Mouse (Mus musculus) heart, adult 11 months (tissue): ENCODE results near the gene Dnah11.

Experiments
- DNase-seq: peaks from one replicate; pipeline ENCODE4 v3.0.0; 2022

Gene Dnah11

GRCm38 (mm10) chr12:117857023-117857422 is 341.8 kb downstream of the Dnah11 start:
- no peak for DNase-seq

GRCm38 (mm10) chr12:117853316-117853715 is 345.5 kb downstream of the Dnah11 start:
- DNase-seq, result peak; percentile 89

GRCm38 (mm10) chr12:117850472-117850871 is 348.4 kb downstream of the Dnah11 start:
- peak; percentile 87 for DNase-seq

- peak; percentile 78 for DNase-seq
Measured at GRCm38 (mm10) chr12:117848621-117849020, 350.2 kb downstream of the Dnah11 start.

- no peak for DNase-seq
Measured at GRCm38 (mm10) chr12:117844917-117845316, 353.9 kb downstream of the Dnah11 start.

DNA sequence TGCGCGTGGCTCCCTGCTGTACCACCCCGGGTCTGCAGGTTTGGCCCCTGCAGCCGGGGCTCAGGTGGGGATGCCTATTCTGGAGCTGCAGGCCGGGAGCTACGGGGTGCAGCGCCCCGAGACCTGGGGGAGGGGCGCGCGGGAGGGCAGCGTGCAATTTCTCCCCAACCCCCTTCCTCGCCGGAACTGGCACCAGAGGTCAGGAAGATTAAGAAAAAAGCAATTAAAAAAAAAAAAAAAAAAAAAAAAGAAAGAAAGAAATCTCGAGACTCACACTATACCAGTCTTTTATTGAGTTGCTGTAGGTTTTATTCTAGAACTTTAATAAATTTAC is 354.8 kb downstream of the Dnah11 start:
- no peak for DNase-seq

- DNase-seq, result peak; percentile 88
Measured at GRCm38 (mm10) chr12:117843302-117844074, 355.4 kb downstream of the Dnah11 start.

DNA sequence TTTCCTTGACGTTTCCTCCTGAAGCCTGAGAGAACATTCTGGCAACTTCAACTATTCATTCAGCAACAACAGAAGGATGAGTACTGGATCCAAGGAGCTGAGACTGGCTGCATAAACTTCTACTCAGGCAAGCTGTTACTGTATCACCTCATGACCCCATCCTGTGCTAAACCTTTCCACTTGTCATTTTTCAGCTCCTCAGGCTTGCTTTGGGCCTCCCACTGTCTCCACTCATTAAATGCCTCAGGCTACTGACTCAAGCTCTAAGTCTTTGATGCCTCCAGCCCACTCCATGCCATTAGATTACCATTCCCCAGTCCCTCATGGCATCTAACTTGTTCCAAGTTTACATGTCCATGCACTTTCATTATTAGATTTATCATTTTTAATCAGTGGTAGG is 356.2 kb downstream of the Dnah11 start:
- peak; percentile 44 for DNase-seq

- no peak for DNase-seq
Measured at GRCm38 (mm10) chr12:117840705-117841104, 358.1 kb downstream of the Dnah11 start.

DNA sequence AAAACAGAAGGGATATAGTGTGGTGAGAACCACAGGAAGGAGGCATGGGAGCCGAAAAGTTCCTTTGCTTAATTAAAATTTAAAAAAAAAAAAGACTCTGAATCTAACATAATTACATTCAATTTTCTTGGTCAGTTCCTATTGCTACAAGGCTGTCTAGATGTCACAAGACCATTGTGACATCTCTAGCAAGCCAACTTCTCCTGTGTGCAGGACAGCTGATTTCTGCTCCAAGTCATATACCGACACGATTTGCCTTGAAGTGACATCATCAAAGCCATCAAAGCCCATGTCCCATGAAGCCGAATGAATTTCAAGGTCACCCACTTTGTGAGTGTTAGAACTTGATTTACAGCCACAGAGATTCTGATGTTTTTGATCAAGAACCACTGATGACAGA is 361.5 kb downstream of the Dnah11 start:
- DNase-seq, result no peak

GRCm38 (mm10) chr12:117835371-117835770 is 363.5 kb downstream of the Dnah11 start:
- peak; percentile 51 for DNase-seq

- peak; percentile 25 for DNase-seq
Measured at GRCm38 (mm10) chr12:117834652-117835051, 364.2 kb downstream of the Dnah11 start.

- peak; percentile 79 for DNase-seq
Measured at GRCm38 (mm10) chr12:117832190-117832589, 366.7 kb downstream of the Dnah11 start.

DNA sequence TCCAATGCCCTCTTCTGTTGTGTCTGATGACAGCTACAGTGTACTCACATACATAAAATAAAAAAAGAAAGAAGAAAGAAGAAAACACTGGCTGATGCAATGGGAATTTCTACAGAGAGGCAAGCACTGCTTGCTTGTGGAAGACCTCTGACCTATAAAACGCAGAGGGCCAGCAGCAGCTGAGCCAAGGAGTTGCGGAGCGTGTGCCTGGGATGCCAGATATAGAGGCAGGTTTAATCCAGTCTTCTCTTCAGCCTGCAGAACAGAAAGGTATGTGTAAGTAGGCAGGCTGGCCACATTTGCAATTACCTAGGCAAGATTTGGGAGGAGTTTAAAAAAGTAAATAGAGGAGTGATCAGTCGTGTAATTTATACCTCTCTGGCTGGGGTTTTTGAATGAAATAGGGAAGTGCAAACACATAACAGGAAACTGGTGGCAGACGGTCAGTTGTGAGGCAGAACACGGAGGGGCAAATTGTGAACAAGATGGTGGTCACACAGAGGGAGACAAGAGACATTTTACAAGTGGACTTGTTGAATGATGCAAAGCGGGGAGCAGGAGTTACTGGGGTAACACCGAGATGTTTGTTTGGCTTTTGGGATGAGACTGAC is 367.4 kb downstream of the Dnah11 start:
- DNase-seq, result peak; percentile 56

DNA sequence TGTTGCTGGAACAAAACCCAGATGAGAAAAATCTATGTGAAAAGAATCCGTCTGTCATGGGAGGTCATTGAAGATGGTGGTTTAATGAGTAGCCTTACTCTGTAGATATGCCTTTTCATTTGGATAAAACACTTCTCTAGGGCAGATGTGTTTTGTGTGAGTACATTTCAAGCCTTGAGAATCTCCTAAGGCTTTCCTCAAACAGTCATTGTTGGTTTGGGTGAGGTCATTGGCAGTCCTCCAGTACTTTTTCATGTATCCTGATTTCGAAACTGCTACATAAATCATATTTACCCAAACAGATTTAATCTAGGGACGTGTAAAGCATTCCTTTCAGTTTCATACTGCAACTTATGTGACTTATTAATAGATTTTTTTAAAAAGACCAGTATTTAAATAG is 370.5 kb downstream of the Dnah11 start:
- peak; percentile 44 for DNase-seq
